In the genomic region with DNA sequence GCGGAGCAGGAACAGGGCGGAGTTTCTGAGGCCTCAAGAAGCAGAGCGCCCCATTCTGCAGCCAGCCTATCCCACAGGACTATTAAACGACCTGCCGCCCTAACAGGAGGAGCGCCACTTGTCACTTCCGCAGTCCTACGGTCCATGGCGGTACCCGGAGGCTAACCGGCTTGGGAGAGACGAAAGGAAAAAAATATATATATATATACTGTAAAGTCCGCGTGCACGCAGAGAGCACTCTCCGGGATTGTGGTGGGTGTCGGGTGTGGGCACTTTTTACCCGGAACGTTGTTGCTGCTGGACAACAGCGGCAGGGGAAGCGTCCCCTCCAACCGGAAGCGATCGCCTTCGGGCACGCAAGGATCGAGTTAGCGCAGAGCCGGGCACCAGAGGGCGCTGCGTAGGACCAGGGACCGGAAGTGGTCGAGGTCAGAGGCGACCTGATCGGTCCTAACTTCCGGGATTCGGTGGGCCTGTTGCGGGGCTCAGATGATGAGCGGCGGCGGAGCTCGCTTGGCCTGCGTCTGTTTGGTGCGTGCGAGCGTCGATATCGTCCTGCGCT, we compare ENCODE assay signal across 8 mouse cellular contexts. TPM values are rescaled to one million over a fixed set of nuclear protein-coding genes. Genes with fewer than 3 reads are reported as not detected.
A peak's percentile ranks its signal among the peaks of the same experiment; 100 is the strongest.
DNase-seq lines count a peak whose midpoint lies in the region; ATAC-seq lines count a peak whose summit lies in the region.

A gene (plus strand): TSS at position 68 of the 562 bp plus-strand sequence.

- H3K36me3 ChIP-seq in hindbrain, embryonic 12.5 days, result peaks cover 19% of the 10 kb centered on the region

- H3K9ac ChIP-seq in hindbrain, embryonic 12.5 days, result peak within 1 kb of the TSS; percentile 90

- H3K27ac ChIP-seq in hindbrain, embryonic 12.5 days, result peak within 1 kb of the TSS; percentile 91

- no peaks in the 10 kb centered on the region for H3K27me3 ChIP-seq in hindbrain, embryonic 12.5 days

- DNase-seq in NIH3T3 (ENCODE audit: low read depth), result peak; percentile 95
- peak; percentile 99 for DNase-seq in cerebellum, postnatal 10 days
- DNase-seq in frontal cortex, postnatal 10 days (ENCODE audit: low spot score in 2 of 2), result peak; percentile 91 to 96
- DNase-seq in layer of hippocampus, postnatal 14 days (ENCODE audit: low spot score in 2 of 2), result peak; percentile 96 to 97
- DNase-seq in lung, postnatal 14 days, result peak; percentile 97
- DNase-seq in retina, adult 2 months (ENCODE audit: low read depth, low spot score), result peak; percentile 90
- peak; percentile 95 for DNase-seq in thymus, postnatal 36 days

- H3K4me1 ChIP-seq in hindbrain, embryonic 12.5 days, result peaks cover 21% of the 10 kb centered on the region

- peak within 1 kb of the TSS; percentile 95 for H3K4me2 ChIP-seq in hindbrain, embryonic 12.5 days (replicated peaks)

- H3K4me3 ChIP-seq in hindbrain, embryonic 12.5 days, result peak within 1 kb of the TSS; percentile 87

- ATAC-seq in hindbrain, embryonic 12.5 days (ENCODE audit: low FRiP score), result peak; percentile 92

- H3K9me3 ChIP-seq in hindbrain, embryonic 12.5 days (replicated peaks), result no peaks in the 10 kb centered on the region

- WGBS in hindbrain, embryonic 12.5 days, result under 1% methylated on average over 49 of the region's 49 CpGs

RNA-seq across cellular contexts. Expression of the gene that starts here (rescaled TPM):
- polyA plus RNA-seq in hindbrain, embryonic 12.5 days (2016; fragmentation: Nextera tagmentation; extraction: Ambion mirVana), result 127 and 133 TPM in 2 replicates
- total RNA-seq in layer of hippocampus, postnatal 14 days (2021), result 10 to 100 TPM; 83.3 to 83.7 TPM

Comparison
In these comparisons a context has a peak if more than half of its experiments do, and no peak if none do; other contexts are left out.
1. Peak in every context shown above with its lines: DNase-seq, ATAC-seq, H3K4me3 ChIP-seq and H3K27ac ChIP-seq.